Mouse (Mus musculus) lung, embryonic 16.5 days (tissue): ENCODE results near the gene Acsf3. TPM values are rescaled to one million over a fixed set of nuclear protein-coding genes. Genes with fewer than 3 reads are reported as not detected.

ENCODE experiments used
- ATAC-seq: fragments of 200-750 bp; cut with Nextera tagmentation; 2 replicates; pipeline ENCODE4 v1.8.0; 2017; ENCODE audit warnings: low read depth, mild to moderate bottlenecking, moderate library complexity
- H3K27ac ChIP-seq: fragments of 300-500 bp; sonication (generic); 2 replicates; pipeline ENCODE4 v1.5.1; 2014; ENCODE audit warnings: mild to moderate bottlenecking, control low read depth, low read length
- H3K27me3 ChIP-seq: fragments of 300-500 bp; sonication (generic); 2 replicates; pipeline ENCODE4 v1.6.1; 2014; ENCODE audit warnings: low read depth, low read length, mixed read lengths; ENCODE audit not compliant: control insufficient read depth, insufficient read depth
- H3K36me3 ChIP-seq: fragments of 300-500 bp; sonication (generic); 2 replicates; pipeline ENCODE4 v1.6.1; 2014; ENCODE audit warnings: low read length; ENCODE audit not compliant: control insufficient read depth, insufficient read depth
- H3K4me1 ChIP-seq: fragments of 300-500 bp; sonication (generic); replicated peaks from 2 replicates; pipeline ENCODE4 v1.6.1; 2014; ENCODE audit warnings: low read length, mixed read lengths; ENCODE audit not compliant: control insufficient read depth, insufficient read depth
- H3K4me2 ChIP-seq: fragments of 300-500 bp; sonication (generic); 2 replicates; pipeline ENCODE4 v1.6.1; 2014; ENCODE audit warnings: low read depth, low read length, control low read depth
- H3K4me3 ChIP-seq: fragments of 300-500 bp; sonication (generic); 2 replicates; pipeline ENCODE4 v1.5.1; 2014; ENCODE audit warnings: mild to moderate bottlenecking, low read length, control low read depth
- H3K9ac ChIP-seq: fragments of 300-500 bp; sonication (generic); 2 replicates; pipeline ENCODE4 v1.6.1; 2014; ENCODE audit warnings: low read length, control low read depth
- H3K9me3 ChIP-seq: fragments of 300-500 bp; sonication (generic); 2 replicates; pipeline ENCODE4 v1.6.1; 2016; ENCODE audit warnings: low read length; ENCODE audit not compliant: control insufficient read depth
- WGBS: fragments of 180-500 bp; shearing (Covaris S2); extraction: QIAGEN DNeasy Blood & Tissue Kit; methylation state at CpG from one replicate; pipeline ENCODE4 v1.1.7; 2014; 5-methylcytosine and 5-hydroxymethylcytosine counted together
- polyA plus RNA-seq: library from polyadenylated mRNA; unstranded; fragments of >200 nt; fragmentation: Nextera tagmentation; extraction: Ambion mirVana; gene quantifications from 2 replicates; pipeline ENCODE4 v1.2.1, GENCODE M21; 2015

The Acsf3 gene
- polyA plus RNA-seq, 1 experiment from 2014 or later, result 17.1 TPM

GRCm38 (mm10) chr8:122739102-122739725 is 36.1 kb upstream of the Acsf3 start:
- Histone ChIP-seq H3K27ac (no peak overlapping the region), H3K27me3 (peaks cover 11% of the 10 kb centered on the region), H3K4me3 (no peak overlapping the region), H3K9ac (no peak overlapping the region), H3K4me1 (no peaks in the 10 kb centered on the region), H3K4me2 (no peak overlapping the region), H3K9me3 (no peaks in the 10 kb centered on the region), H3K36me3 (no peaks in the 10 kb centered on the region)
- WGBS, result 22% methylated on average over 10 of the region's 11 CpGs
- no peak for ATAC-seq

GRCm38 (mm10) chr8:122742471-122742870 is 32.8 kb upstream of the Acsf3 start:
- no peaks in the 10 kb centered on the region for H3K9me3 ChIP-seq
- 21% methylated on average over 19 of the region's 19 CpGs for WGBS
- H3K27me3 ChIP-seq, result peaks cover 34% of the 10 kb centered on the region
- H3K4me1 ChIP-seq, result no peaks in the 10 kb centered on the region
- H3K9ac ChIP-seq, result no peak overlapping the region
- no peak for ATAC-seq
- H3K4me2 ChIP-seq, result no peak overlapping the region
- no peak overlapping the region for H3K4me3 ChIP-seq
- no peaks in the 10 kb centered on the region for H3K36me3 ChIP-seq
- H3K27ac ChIP-seq, result no peak overlapping the region

GRCm38 (mm10) chr8:122745022-122745749 is 30.1 kb upstream of the Acsf3 start:
- H3K9me3 ChIP-seq, result no peaks in the 10 kb centered on the region
- no peak overlapping the region for H3K9ac ChIP-seq
- no peak overlapping the region for H3K4me2 ChIP-seq
- 26% methylated on average over 17 of the region's 17 CpGs for WGBS
- ATAC-seq, result no peak
- H3K27me3 ChIP-seq, result peaks cover 34% of the 10 kb centered on the region
- no peak overlapping the region for H3K27ac ChIP-seq
- H3K36me3 ChIP-seq, result no peaks in the 10 kb centered on the region
- no peak overlapping the region for H3K4me3 ChIP-seq
- no peaks in the 10 kb centered on the region for H3K4me1 ChIP-seq

GRCm38 (mm10) chr8:122745750-122746275 is 29.5 kb upstream of the Acsf3 start:
- WGBS, result 21% methylated on average over 16 of the region's 16 CpGs
- Histone ChIP-seq H3K27me3 (peaks cover 34% of the 10 kb centered on the region), H3K4me2 (no peak overlapping the region), H3K4me3 (no peak overlapping the region), H3K9ac (no peak overlapping the region), H3K9me3 (no peaks in the 10 kb centered on the region), H3K36me3 (no peaks in the 10 kb centered on the region), H3K27ac (no peak overlapping the region), H3K4me1 (no peaks in the 10 kb centered on the region)
- no peak for ATAC-seq

- Histone ChIP-seq H3K4me3 (no peak overlapping the region), H3K27me3 (peaks cover 34% of the 10 kb centered on the region), H3K4me1 (no peaks in the 10 kb centered on the region), H3K4me2 (no peak overlapping the region), H3K27ac (no peak overlapping the region), H3K9ac (no peak overlapping the region), H3K36me3 (no peaks in the 10 kb centered on the region), H3K9me3 (no peaks in the 10 kb centered on the region)
- no peak for ATAC-seq
- 41% methylated on average over 7 of the region's 7 CpGs for WGBS
Measured at GRCm38 (mm10) chr8:122746439-122746838, 28.8 kb upstream of the Acsf3 start.

- no peak overlapping the region for H3K4me3 ChIP-seq
- H3K9me3 ChIP-seq, result no peaks in the 10 kb centered on the region
- WGBS, result 90% methylated on average over 1 of the region's 1 CpGs
- H3K27me3 ChIP-seq, result peaks cover 28% of the 10 kb centered on the region
- no peak for ATAC-seq
- no peaks in the 10 kb centered on the region for H3K36me3 ChIP-seq
- no peak overlapping the region for H3K27ac ChIP-seq
- no peaks in the 10 kb centered on the region for H3K4me1 ChIP-seq
- no peak overlapping the region for H3K4me2 ChIP-seq
- no peak overlapping the region for H3K9ac ChIP-seq
Measured at GRCm38 (mm10) chr8:122747825-122748224, 27.5 kb upstream of the Acsf3 start.

GRCm38 (mm10) chr8:122749333-122749958 is 25.8 kb upstream of the Acsf3 start:
- no peaks in the 10 kb centered on the region for H3K4me1 ChIP-seq
- H3K4me3 ChIP-seq, result no peak overlapping the region
- no peak for ATAC-seq
- no peak overlapping the region for H3K27ac ChIP-seq
- H3K9ac ChIP-seq, result no peak overlapping the region
- H3K27me3 ChIP-seq, result peaks cover 22% of the 10 kb centered on the region
- no peak overlapping the region for H3K4me2 ChIP-seq
- WGBS, result 49% methylated on average over 6 of the region's 6 CpGs
- no peaks in the 10 kb centered on the region for H3K36me3 ChIP-seq
- H3K9me3 ChIP-seq, result no peaks in the 10 kb centered on the region

GRCm38 (mm10) chr8:122751342-122751741 is 23.9 kb upstream of the Acsf3 start:
- 0 out of 2 replicates have a peak, but pooled peaks have one; percentile 28 for ATAC-seq

GRCm38 (mm10) chr8:122752111-122752721 is 23.1 kb upstream of the Acsf3 start:
- Histone ChIP-seq H3K4me3 (no peak overlapping the region), H3K27ac (no peak overlapping the region), H3K9me3 (no peaks in the 10 kb centered on the region), H3K27me3 (no peaks in the 10 kb centered on the region; the same call in 1 of the 2 replicates), H3K36me3 (no peaks in the 10 kb centered on the region), H3K4me1 (no peaks in the 10 kb centered on the region), H3K4me2 (no peak overlapping the region), H3K9ac (no peak overlapping the region)
- no peak for ATAC-seq
- WGBS, result 75% methylated on average over 29 of the region's 29 CpGs

More at GRCm38 (mm10) chr8:122751342-122751741, 23.9 kb upstream of the Acsf3 start:
- no peaks in the 10 kb centered on the region for H3K9me3 ChIP-seq
- no peaks in the 10 kb centered on the region for H3K36me3 ChIP-seq
- peaks cover 5% of the 10 kb centered on the region; the same call in 1 of the 2 replicates for H3K27me3 ChIP-seq
- H3K9ac ChIP-seq, result no peak overlapping the region
- no peak overlapping the region for H3K27ac ChIP-seq
- WGBS, result 66% methylated on average over 5 of the region's 5 CpGs
- no peak overlapping the region for H3K4me3 ChIP-seq
- H3K4me1 ChIP-seq, result no peaks in the 10 kb centered on the region
- no peak overlapping the region for H3K4me2 ChIP-seq
